Mouse (Mus musculus): ENCODE results near the gene Atg9a.
A peak's percentile ranks its signal among the peaks of the same experiment; 100 is the strongest.

Atg9a gene

GRCm38 (mm10) chr1:75168472-75169464, 23.2 kb downstream of the Atg9a start, which contains the start of gene Zfand2b:
Gene Zfand2b (plus strand): TSS chr1:75168646.
- DNase-seq (ENCODE audit: low spot score in 2 of 2): peak; percentile 80 to 87

DNA sequence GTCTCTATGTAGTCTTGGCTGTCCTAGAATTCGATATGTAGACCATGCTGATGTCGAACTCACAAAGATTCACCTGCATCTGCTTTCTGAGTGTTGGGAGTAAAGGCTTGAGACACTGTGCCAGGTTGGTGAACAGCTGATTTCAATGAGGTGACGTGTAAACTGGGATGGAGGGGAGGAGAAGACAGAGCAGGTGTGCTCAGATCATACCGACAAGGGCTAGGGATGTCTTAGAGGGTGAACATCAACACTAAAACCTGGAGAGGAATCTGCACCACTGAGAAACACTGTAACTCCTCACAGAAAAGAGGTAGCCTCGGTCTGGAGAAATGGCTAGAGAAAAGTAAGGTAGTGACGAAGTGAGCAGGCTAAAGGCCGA, 23.9 kb downstream of the Atg9a start:
- no peak for DNase-seq (ENCODE audit: low spot score in 2 of 2)

DNA sequence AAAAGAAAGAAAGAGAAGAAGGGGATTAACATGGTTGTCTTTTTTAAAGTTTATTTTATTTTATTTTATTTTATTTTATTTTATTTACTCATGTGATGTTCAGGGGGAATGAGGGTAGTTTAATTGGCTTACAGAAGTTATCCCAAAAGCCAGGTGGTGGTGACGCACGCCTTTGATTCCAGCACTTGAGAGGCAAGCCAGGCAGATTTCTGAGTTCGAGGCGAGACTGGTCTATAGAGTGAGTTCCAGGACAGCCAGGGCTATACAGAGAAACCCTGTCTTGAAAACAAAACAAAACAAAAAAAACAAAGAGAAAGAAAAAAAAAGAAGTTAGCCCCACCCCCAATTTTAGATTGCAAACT, 31.8 kb downstream of the Atg9a start:
- peak in 1 of 2 experiments; percentile 1 for DNase-seq (ENCODE audit: low spot score in 2 of 2)

DNA sequence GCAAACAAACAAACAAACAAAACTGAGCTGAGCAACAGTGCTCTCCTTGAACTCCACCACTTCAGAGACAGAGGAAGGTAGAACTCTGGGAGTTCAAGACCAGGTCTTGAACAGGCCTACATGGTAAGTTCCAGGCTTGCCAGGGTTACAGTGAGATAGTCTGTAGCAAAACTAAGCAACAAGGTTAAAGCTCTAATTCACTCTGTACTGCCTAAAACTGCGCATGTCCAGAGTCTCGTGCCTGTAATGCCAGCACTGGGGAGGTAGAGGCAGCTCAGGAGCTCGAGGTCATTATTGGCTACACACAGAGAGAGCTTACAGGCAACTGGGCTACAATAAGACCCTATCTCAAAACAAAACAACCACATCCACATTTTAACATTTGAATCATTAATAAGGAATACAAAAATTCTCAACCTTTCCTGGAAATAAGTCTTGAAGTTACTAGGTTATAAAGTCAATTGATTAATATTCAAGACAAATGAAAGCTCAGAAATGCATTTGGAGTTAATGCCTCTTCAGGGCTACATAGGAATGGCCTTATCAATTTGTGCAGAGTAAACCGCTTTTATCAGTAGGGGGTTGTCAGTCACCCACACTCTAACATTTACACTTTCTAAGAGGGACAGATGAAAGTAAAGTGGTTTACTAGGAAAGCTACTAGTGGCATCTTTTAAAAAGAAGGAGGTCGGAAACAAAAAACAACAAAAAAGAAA, 32.3 kb downstream of the Atg9a start:
- DNase-seq (ENCODE audit: low spot score in 2 of 2): no peak

- no peak for DNase-seq (ENCODE audit: low spot score in 2 of 2)
These were observed 33.0 kb downstream of the Atg9a start for GRCm38 (mm10) chr1:75158990-75159389.

- no peak for DNase-seq (ENCODE audit: low spot score in 2 of 2)
These were observed 36.2 kb downstream of the Atg9a start for GRCm38 (mm10) chr1:75155837-75156236.

GRCm38 (mm10) chr1:75148727-75149126, 43.3 kb downstream of the Atg9a start:
- no peak for DNase-seq (ENCODE audit: low spot score in 2 of 2)

DNA sequence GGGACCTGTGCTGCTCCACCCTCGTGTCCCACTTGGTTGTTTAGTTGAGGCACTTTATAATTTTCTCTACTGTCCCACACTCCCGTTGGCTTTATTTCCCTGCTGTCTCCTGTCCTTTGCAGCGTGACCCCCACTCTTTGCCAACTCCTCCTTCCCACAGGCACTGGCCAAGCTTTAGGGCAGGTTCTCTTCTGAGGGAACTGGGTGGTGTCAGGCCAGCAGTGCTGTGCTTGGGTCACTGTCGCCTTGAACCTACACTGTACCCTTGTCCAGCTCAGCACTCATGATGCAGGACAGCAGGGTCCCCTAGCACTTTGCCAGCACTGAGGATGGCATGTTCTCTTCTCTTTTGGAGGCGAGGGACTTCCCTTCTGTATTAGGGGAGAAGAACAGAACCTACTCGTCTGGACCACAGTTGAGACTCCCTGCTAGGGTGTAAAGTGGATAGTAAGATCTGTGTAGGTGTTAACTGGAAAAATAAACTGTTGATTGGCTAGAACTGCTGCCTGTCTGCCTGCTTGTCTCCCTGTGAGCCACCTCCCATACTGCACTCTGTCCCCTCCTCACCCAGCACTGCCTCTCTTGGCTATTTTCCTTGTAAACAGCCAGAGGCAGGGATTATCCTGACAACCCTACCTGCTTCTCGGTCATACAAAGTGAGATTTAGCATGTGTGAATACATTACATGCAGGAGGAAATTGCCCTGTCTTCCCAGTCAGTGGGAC, 44.4 kb downstream of the Atg9a start:
- no peak for DNase-seq (ENCODE audit: low spot score in 2 of 2)

DNA sequence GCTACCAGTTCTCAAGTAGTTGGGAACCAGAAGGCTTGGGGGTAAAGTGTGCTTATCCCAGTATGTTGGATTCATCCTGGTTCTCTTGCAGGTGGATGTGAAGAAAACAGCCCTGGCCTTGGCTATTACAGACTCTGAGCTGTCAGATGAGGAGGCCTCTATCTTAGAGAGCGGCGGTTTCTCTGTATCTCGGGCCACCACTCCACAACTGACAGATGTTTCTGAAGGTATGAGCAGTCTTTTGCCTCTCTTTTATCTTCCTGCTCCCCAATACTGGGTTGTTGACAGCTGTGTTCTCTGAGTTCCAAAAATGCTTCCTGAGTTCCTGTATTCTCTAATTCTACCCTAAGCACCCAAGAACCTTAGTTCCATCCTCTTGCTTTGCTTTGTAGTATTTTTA, 46.4 kb downstream of the Atg9a start:
- no peak for DNase-seq (ENCODE audit: low spot score in 2 of 2)

DNA sequence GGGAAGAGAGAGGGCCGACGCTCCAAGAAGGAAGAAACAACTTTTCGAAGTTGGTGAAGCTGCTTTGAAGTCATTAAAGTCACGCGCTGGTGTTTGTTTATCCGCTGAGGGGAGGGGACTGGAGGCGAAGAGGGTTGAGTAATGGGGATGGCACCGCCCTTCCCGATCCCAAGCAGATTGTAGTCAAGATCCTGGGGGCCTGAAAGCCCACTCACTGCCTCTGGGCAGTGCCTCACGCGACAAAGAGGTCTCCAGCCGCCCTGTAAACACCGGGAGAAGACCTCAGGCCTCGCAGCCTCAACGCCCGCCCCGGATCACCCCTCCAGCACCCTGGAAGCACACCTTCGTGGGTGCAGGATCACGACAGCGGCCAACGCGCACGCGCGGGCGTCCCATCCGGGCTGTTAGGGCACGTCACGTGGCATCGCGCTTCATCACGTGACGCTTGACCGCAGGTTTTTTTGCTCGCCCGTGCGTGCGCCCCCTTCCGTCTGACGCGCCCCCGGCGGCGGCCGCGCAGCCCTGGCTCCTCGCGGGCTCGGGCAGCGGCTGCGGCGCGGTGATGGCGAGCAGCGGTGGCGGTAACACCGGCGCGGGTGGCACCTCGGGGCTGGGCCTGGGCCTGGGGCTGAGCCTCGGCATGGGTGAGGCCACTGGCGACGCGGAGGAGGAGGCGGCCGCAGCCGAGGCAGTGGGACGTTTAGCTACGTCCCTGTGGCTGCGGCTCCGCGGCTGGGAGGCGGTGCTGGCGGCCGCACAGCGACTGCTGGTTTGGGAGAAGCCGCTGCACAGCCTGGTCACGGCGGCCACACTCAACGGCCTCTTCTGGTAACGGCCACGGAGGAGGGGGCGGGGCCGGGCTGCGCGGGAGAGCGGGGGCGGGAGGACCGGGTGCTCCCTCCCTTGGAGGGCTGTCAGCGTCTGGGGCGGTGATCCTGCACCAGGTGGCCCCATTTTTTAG, 49.4 kb downstream of the Atg9a start, which contains the start of the genes Cnppd1 and Retreg2:
Gene Cnppd1, minus strand, starts transcription at position 411 of the 961 bp plus-strand sequence.
Gene Retreg2, plus strand, starts transcription at position 478 of the 961 bp plus-strand sequence.
- peak; percentile 94 to 95 for DNase-seq (ENCODE audit: low spot score in 2 of 2)

GRCm38 (mm10) chr1:75141486-75142190, 50.4 kb downstream of the Atg9a start:
- DNase-seq (ENCODE audit: low spot score in 2 of 2): peak; percentile 45 to 48

DNA sequence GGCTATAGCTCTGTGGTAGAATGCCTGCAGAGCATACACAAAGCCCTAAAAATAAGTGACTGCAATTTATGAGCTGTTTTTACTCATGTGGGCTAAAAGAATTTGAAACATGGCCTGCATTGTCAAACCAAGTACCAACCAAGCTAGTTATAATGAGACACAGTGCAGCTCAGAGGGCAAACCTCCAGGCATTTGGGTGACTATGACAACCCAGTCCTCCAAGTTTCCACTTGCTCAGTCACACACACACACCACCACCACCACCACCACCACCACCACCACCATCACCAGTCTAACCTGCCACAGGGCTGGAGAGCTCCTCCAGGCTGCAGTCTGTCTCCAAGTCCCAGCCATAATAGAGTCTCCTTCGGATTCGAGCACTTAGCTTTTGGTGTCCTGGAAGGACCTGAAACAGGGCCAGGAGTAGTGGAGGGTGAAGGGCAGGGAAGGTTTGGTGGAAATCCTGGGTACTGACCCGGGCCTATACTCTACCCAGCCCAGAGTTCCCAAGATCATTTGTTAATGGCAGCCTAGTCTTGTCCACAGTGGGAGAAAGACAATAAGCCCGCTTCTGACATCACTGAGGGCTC, 51.3 kb downstream of the Atg9a start:
- no peak for DNase-seq (ENCODE audit: low spot score in 2 of 2)

DNA sequence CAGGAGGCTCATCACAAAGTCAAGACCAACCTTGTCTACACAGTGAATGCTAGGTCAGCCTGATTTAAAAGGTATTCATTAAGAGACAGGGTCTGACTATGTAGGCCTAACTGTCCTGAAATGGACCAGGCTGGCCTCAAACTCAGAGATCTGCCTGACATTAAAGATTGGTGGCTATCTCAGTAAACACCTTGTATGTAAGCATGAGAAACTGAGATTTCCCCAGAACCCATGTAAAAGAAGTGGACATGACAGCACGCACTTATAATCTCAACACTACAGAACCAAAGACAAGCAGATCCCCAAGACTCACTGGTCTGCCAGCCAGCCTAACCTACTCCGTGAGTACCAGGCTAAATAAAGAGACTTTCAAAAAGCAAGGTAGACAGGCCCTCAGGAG, 53.5 kb downstream of the Atg9a start:
- no peak for DNase-seq (ENCODE audit: low spot score in 2 of 2)

GRCm38 (mm10) chr1:75136730-75137129, 55.3 kb downstream of the Atg9a start:
- no peak for DNase-seq (ENCODE audit: low spot score in 2 of 2)

DNA sequence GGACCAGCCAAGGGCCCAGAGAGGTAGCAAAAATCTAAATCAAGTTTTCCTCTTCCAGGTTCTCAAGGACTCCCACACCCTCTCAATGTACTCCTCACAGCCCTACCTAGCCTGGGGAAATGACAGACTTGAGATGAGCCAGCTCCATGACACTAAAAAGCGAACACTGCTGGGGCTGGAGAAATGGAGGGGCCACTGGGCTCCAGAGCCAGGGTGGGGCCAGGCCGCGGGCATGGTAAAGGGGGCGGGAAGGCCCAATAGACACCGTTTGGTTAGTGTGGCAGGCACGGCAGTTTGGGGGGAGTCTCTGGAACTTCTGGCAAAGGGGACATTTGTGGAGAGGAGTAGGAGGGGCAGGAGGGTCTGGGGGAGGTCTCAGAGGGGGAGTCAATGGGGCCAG, 55.7 kb downstream of the Atg9a start:
- no peak for DNase-seq (ENCODE audit: low spot score in 2 of 2)

DNA sequence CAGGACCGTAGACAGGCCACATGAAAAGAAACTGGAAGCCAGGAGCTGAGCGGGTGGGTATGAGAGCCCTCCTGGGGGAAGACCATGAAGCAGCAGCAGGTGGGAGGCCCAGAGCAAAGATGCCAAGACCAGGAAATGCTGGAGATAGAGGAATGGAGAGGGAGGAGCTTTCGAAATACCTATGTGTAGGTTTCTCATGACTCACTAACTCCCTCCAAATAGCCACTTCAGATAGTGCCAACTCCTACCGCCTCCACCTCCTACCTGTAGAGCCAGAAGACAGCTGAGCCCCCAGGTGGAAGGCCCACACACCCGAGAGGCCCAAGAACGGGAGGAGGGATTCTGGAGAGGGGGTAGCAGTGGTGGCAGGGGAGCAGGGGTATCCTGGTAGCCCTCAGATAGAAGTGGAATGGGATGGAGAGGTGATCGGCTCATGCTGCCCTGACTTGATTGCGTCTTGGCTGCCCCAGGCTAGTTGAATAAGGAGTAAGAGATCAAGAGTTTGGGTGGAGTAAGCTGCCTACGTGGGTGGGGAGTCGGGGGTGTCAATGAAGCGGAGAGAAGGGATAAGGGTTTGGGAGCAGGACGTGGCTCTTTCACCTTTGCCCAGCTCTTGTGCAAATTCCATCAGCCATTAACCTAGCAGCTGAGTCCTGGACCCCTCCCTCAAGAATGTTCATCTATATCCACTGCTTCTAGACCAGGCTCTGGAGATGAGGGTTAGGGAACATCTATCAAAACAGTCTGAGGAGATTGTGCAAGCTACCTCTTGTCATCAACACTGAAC, 58.4 kb downstream of the Atg9a start, which contains the start of gene Slc23a3:
Gene Slc23a3, minus strand, starts transcription at position 470 of the 787 bp plus-strand sequence.
- no peak for DNase-seq (ENCODE audit: low spot score in 2 of 2)
